Mouse (Mus musculus): ENCODE data around the gene Ctf2.

DNA sequence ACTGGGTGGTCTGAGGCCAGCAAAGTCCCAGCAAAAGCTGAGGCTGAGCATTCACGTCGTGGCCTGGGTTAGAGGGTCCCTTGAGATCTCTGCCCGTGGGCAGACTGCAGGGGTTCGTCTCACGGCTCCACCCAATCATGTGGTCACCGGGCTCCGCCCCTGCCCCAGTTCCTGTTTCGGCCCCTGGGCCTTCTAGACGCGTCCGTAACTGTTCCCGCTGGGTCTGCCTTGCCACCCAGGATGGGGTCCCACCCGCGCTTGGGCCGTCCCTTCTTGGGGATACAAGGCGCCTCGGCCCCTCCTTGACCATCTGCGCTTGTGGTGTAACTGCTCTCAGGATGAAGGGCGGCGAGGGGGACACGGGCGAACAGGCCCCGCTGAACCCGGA is 37.7 kb upstream of the Ctf2 start, which contains the start of gene Orai3:
- TF ChIP-seq POLR2AphosphoS5 (IDR thresholded peaks at IDR 0.05; ENCODE audit: insufficient replicate concordance, low read depth, low read length) (no peak), CTCF (IDR thresholded peaks at IDR 0.05; ENCODE audit: low read depth, low read length) (no peak), GATA1 (IDR thresholded peaks at IDR 0.05; ENCODE audit: borderline replicate concordance, low read length) (no peak)

Measured in G1E (cell line).